Mouse (Mus musculus): ENCODE results near the gene Tbc1d22a.

- TF ChIP-seq MYOG (IDR thresholded peaks at IDR 0.05; ENCODE audit: control insufficient read depth in 1 of 3, insufficient read depth in 1 of 3, insufficient read length in 2 of 3, low read depth in 2 of 3) (no peak), POLR2A (IDR thresholded peaks at IDR 0.05; ENCODE audit: insufficient read length, low read depth) (no peak), MAX (IDR thresholded peaks at IDR 0.05; ENCODE audit: low read depth) (no peak), REST (IDR thresholded peaks at IDR 0.05; ENCODE audit: insufficient read depth, insufficient read length) (no peak), MYOD1 (IDR thresholded peaks at IDR 0.05; ENCODE audit: control insufficient read depth in 1 of 3, insufficient read length in 2 of 3, low read depth in 2 of 3) (no peak)
Measured at GRCm38 (mm10) chr15:86447251-86447650, 233.0 kb downstream of the Tbc1d22a start.
